Mouse (Mus musculus): Measurements from ENCODE around the gene Elavl1. TPM values are rescaled to one million over a fixed set of nuclear protein-coding genes. Genes with fewer than 3 reads are reported as not detected.

Gene Elavl1
- polyA plus RNA-seq (2012; rRNA removed): 13.3 and 20.7 TPM in 2 replicates

GRCm38 (mm10) chr8:4324983-4325750, at the start of gene Elavl1, which contains the start of gene Ccl25:
Gene Elavl1, minus strand, starts transcription at chr8:4325413.
Gene Ccl25, plus strand, starts transcription at chr8:4325210.
- Histone ChIP-seq H3K4me3 (ENCODE audit: low read depth, low read length) (peak within 1 kb of the TSS; percentile 98), H3K27ac (ENCODE audit: insufficient read depth, low read depth, low read length) (peak within 1 kb of the TSS; percentile 85), H3K36me3 (ENCODE audit: control insufficient read depth, insufficient read depth, low read length) (peaks cover 26% of the 10 kb centered on the region), H3K27me3 (ENCODE audit: control insufficient read depth, insufficient read depth, low read length) (no peaks in the 10 kb centered on the region), H3K4me1 (ENCODE audit: control insufficient read depth, insufficient read depth, insufficient read length, low read length) (peaks cover 11% of the 10 kb centered on the region; the same call in 1 of the 2 replicates)
- no peak; the same call in 1 of the 2 replicates for TF ChIP-seq CTCF (IDR thresholded peaks at IDR 0.05; ENCODE audit: extremely low read depth, insufficient read length, insufficient replicate concordance, low read depth, low read length)
- peak; percentile 59; the same call in 1 of the 2 replicates for TF ChIP-seq POLR2A (IDR thresholded peaks at IDR 0.05; ENCODE audit: low read depth, low read length)
- WGBS: under 1% methylated on average over 78 of the region's 78 CpGs

DNA sequence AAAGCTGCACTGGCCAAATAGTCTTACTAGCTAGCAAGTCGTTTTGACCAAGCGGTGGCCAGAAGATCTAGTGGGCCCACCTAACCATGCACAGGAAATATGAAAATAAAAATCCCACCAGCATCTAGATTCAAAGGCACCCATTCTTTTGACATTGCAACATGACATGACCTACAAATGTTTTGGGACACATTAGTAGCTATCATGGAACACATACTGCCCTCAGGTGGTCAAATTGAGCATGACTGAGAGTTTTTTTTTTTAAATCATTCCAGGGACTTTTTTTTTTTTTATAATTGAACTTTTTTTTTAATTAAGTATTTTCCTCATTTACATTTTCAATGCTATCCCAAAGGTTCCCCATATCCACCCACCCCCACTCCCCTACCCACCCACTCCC, 47.4 kb upstream of the Elavl1 start:
- 73% methylated on average over 2 of the region's 2 CpGs for WGBS
- TF ChIP-seq CTCF (IDR thresholded peaks at IDR 0.05; ENCODE audit: extremely low read depth, insufficient read length, insufficient replicate concordance, low read depth, low read length): no peak
- no peak for TF ChIP-seq POLR2A (IDR thresholded peaks at IDR 0.05; ENCODE audit: low read depth, low read length)
- no peak overlapping the region for H3K4me3 ChIP-seq (ENCODE audit: low read depth, low read length)
- H3K27me3 ChIP-seq (ENCODE audit: control insufficient read depth, insufficient read depth, low read length): no peaks in the 10 kb centered on the region
- H3K36me3 ChIP-seq (ENCODE audit: control insufficient read depth, insufficient read depth, low read length): no peaks in the 10 kb centered on the region
- H3K4me1 ChIP-seq (ENCODE audit: control insufficient read depth, insufficient read depth, insufficient read length, low read length): peaks cover 11% of the 10 kb centered on the region; the same call in 1 of the 2 replicates
- H3K27ac ChIP-seq (ENCODE audit: insufficient read depth, low read depth, low read length): no peak overlapping the region

DNA sequence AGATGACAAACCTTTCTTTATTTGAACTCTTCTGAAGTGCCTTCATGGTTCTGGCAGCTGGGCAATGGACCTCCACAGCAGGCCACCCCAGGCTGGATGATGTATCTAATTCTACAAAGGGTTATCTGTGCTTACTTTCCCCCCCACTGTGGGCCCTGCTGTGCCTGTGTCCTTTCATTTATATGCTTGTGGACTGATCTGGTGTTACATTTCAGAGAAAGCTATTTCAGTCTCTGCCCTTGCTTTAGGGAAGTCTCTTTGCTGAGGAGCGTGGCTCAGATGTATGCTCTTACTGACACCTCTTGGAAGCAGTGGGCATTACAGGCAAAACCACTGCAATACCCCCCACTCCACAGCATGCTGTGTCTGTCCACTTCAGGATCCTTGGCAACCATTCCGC, 44.9 kb upstream of the Elavl1 start:
- Histone ChIP-seq H3K36me3 (ENCODE audit: control insufficient read depth, insufficient read depth, low read length) (peaks cover 11% of the 10 kb centered on the region), H3K4me3 (ENCODE audit: low read depth, low read length) (no peak overlapping the region), H3K27ac (ENCODE audit: insufficient read depth, low read depth, low read length) (no peak overlapping the region), H3K27me3 (ENCODE audit: control insufficient read depth, insufficient read depth, low read length) (no peaks in the 10 kb centered on the region), H3K4me1 (ENCODE audit: control insufficient read depth, insufficient read depth, insufficient read length, low read length) (peaks cover 12% of the 10 kb centered on the region; the same call in 1 of the 2 replicates)
- TF ChIP-seq CTCF (IDR thresholded peaks at IDR 0.05; ENCODE audit: extremely low read depth, insufficient read length, insufficient replicate concordance, low read depth, low read length) (peak; percentile 58; the same call in 1 of the 2 replicates), POLR2A (IDR thresholded peaks at IDR 0.05; ENCODE audit: low read depth, low read length) (no peak)
- WGBS: 46% methylated on average over 2 of the region's 2 CpGs

GRCm38 (mm10) chr8:4368470-4368869, 43.3 kb upstream of the Elavl1 start:
- 34% methylated on average over 4 of the region's 4 CpGs for WGBS
- H3K36me3 ChIP-seq (ENCODE audit: control insufficient read depth, insufficient read depth, low read length): peaks cover 13% of the 10 kb centered on the region
- TF ChIP-seq POLR2A (IDR thresholded peaks at IDR 0.05; ENCODE audit: low read depth, low read length) (no peak), CTCF (IDR thresholded peaks at IDR 0.05; ENCODE audit: extremely low read depth, insufficient read length, insufficient replicate concordance, low read depth, low read length) (no peak)
- H3K4me1 ChIP-seq (ENCODE audit: control insufficient read depth, insufficient read depth, insufficient read length, low read length): peaks cover 12% of the 10 kb centered on the region; the same call in 1 of the 2 replicates
- H3K27me3 ChIP-seq (ENCODE audit: control insufficient read depth, insufficient read depth, low read length): no peaks in the 10 kb centered on the region
- H3K27ac ChIP-seq (ENCODE audit: insufficient read depth, low read depth, low read length): peak overlapping the region; percentile 35; the same call in 1 of the 2 replicates
- H3K4me3 ChIP-seq (ENCODE audit: low read depth, low read length): no peak overlapping the region

DNA sequence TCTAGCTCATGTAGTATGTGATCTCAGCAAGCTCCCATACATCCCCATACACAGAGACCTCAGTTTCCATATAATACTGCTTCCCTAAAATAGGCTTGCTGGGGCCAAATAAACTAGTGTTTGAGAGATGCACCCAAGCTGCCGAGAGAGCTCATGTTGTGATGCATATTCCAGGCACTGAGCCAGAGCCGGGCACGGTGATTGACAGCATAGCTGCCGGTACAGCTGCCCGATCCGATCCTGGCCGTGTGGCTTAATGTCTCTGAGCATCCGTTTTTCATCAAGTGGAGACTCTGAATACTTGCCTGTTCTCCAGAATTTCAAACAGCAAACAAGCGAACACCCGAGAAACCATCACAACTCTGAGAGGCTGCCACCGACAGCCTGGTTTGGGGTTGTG, 42.6 kb upstream of the Elavl1 start:
- 31% methylated on average over 11 of the region's 11 CpGs for WGBS
- no peak for TF ChIP-seq POLR2A (IDR thresholded peaks at IDR 0.05; ENCODE audit: low read depth, low read length)
- TF ChIP-seq CTCF (IDR thresholded peaks at IDR 0.05; ENCODE audit: extremely low read depth, insufficient read length, insufficient replicate concordance, low read depth, low read length): no peak
- Histone ChIP-seq H3K27me3 (ENCODE audit: control insufficient read depth, insufficient read depth, low read length) (no peaks in the 10 kb centered on the region), H3K4me1 (ENCODE audit: control insufficient read depth, insufficient read depth, insufficient read length, low read length) (peaks cover 12% of the 10 kb centered on the region; the same call in 1 of the 2 replicates), H3K36me3 (ENCODE audit: control insufficient read depth, insufficient read depth, low read length) (peaks cover 16% of the 10 kb centered on the region), H3K27ac (ENCODE audit: insufficient read depth, low read depth, low read length) (peak overlapping the region; percentile 82), H3K4me3 (ENCODE audit: low read depth, low read length) (no peak overlapping the region)

GRCm38 (mm10) chr8:4366189-4366588, 41.0 kb upstream of the Elavl1 start:
- H3K27me3 ChIP-seq (ENCODE audit: control insufficient read depth, insufficient read depth, low read length): no peaks in the 10 kb centered on the region
- WGBS: 97% methylated on average over 3 of the region's 3 CpGs
- peaks cover 21% of the 10 kb centered on the region for H3K4me1 ChIP-seq (ENCODE audit: control insufficient read depth, insufficient read depth, insufficient read length, low read length)
- peaks cover 16% of the 10 kb centered on the region for H3K36me3 ChIP-seq (ENCODE audit: control insufficient read depth, insufficient read depth, low read length)
- H3K27ac ChIP-seq (ENCODE audit: insufficient read depth, low read depth, low read length): no peak overlapping the region
- TF ChIP-seq CTCF (IDR thresholded peaks at IDR 0.05; ENCODE audit: extremely low read depth, insufficient read length, insufficient replicate concordance, low read depth, low read length): no peak
- TF ChIP-seq POLR2A (IDR thresholded peaks at IDR 0.05; ENCODE audit: low read depth, low read length): no peak
- no peak overlapping the region for H3K4me3 ChIP-seq (ENCODE audit: low read depth, low read length)

DNA sequence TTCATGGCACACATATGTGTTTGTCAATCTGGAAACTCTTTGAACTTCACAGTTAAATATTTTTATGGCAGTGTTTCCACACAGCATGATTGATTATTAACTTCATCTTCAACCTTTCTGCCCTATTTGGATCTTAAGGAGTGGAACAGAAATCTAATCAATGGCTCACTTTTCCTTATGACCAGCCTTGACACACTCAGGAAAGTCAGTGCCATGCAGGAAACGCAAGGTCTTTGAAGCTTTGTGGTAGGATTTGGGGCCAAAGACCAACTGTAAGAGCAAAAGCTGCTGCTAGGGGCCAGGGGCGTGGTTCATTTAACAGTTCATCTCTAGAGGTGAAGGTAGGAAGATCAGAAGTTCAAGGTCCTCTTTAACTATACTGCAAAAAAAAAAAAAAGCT, 35.7 kb upstream of the Elavl1 start:
- WGBS: 29% methylated on average over 2 of the region's 2 CpGs
- Histone ChIP-seq H3K27ac (ENCODE audit: insufficient read depth, low read depth, low read length) (peak overlapping the region; percentile 79), H3K4me1 (ENCODE audit: control insufficient read depth, insufficient read depth, insufficient read length, low read length) (peaks cover 27% of the 10 kb centered on the region), H3K36me3 (ENCODE audit: control insufficient read depth, insufficient read depth, low read length) (peaks cover 38% of the 10 kb centered on the region), H3K4me3 (ENCODE audit: low read depth, low read length) (no peak overlapping the region), H3K27me3 (ENCODE audit: control insufficient read depth, insufficient read depth, low read length) (no peaks in the 10 kb centered on the region)
- TF ChIP-seq CTCF (IDR thresholded peaks at IDR 0.05; ENCODE audit: extremely low read depth, insufficient read length, insufficient replicate concordance, low read depth, low read length) (no peak), POLR2A (IDR thresholded peaks at IDR 0.05; ENCODE audit: low read depth, low read length) (no peak)

All from small intestine, adult 2 months (tissue).